Mouse (Mus musculus) embryonic stem cell, embryonic (primary cell): Measurements from ENCODE around the gene Ralgapb.
"Not testable (repeated sequence)": the region's sequence is repeated elsewhere in the genome, so short reads cannot be mapped to it uniquely, and the experiment has no call there.

Source experiments
- CTCF ChIA-PET, 4 experiments: fragments of 300-600 bp in 2 of 4; fragments of 350-600 bp in 2 of 4; sonication (Branson Sonifier 250); formaldehyde crosslinking; loops; one replicate each; lab custom pipeline; 2022; ENCODE audit warnings: inconsistent platforms in 2 of 4; lab: Charles Lee
- POLR2A ChIA-PET, 4 experiments: fragments of 300-600 bp in 2 of 4; fragments of 350-600 bp in 2 of 4; sonication (Branson Sonifier 250); formaldehyde crosslinking; loops; one replicate each; lab custom pipeline; 2022; ENCODE audit warnings: antibody characterized with exemption in 4 of 4, inconsistent platforms in 1 of 4; lab: Charles Lee

Gene Ralgapb

DNA sequence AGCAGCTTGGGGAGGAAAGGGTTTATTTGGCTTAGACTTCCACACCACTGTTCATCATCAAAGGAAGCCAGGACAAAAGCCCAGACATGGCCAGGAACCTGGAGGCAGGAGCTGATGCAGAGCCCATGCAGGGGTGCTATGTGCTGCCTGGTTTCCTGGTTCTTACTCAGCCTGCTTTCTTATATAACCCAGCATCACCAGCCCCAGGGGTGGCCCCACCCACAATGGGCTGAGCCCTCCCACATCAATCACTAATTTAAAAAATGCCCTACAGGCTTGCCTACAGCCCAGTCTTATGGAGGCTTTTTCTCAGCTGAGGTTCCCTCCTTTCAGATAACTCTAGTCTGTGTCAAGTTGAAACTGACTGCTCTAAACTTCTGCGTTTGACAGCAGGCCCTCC, 31.8 kb upstream of the Ralgapb start:
- ChIA-PET POLR2A (interaction anchor here in 2 of 4 experiments (1.2 to 13.1 kb wide), 3 partner anchors 8 to 32 kb away, joined by 3 to 255 read pairs (median 17); partner anchors contain the start of gene Ralgapb (in 1 of the 2)), CTCF (no interaction called here)

GRCm38 (mm10) chr2:158379354-158380078, 30.1 kb upstream of the Ralgapb start:
- ChIA-PET CTCF (interaction anchor here (0.5 to 1.7 kb wide), 12 partner anchors 11 to 348 kb away, joined by 3 to 5 read pairs (median 3); no protein-coding TSS in a partner anchor), POLR2A (interaction anchor here in 3 of 4 experiments (0.7 to 2.3 kb wide), 7 partner anchors 9 to 289 kb away, joined by 3 to 13 read pairs (median 4); partner anchors contain the start of gene Ralgapb (in 1 of the 3))

GRCm38 (mm10) chr2:158386072-158386471, 23.6 kb upstream of the Ralgapb start:
- ChIA-PET CTCF (interaction anchor here (0.6 to 1.6 kb wide), 10 partner anchors 9 to 70 kb away, joined by 3 to 4 read pairs (median 3); partner anchors contain the start of genes Ralgapb (in 2 of the 4) and Snhg11 (in 1 of the 4)), POLR2A (interaction anchor here in 3 of 4 experiments (0.6 to 2.7 kb wide), 11 partner anchors 9 to 36 kb away, joined by 3 to 17 read pairs (median 3); partner anchors contain the start of genes Ralgapb (in 2 of the 3) and Snhg11 (in 2 of the 3))

GRCm38 (mm10) chr2:158389421-158389820, 20.2 kb upstream of the Ralgapb start:
- POLR2A ChIA-PET, result interaction anchor here in 1 of 4 experiments (1.2 kb wide), 1 partner anchor 9 kb away, joined by 4 read pairs; no protein-coding TSS in a partner anchor
- CTCF ChIA-PET, result interaction anchor here in 1 of 4 experiments (1.1 kb wide), 1 partner anchor 264 kb away, joined by 3 read pairs; no protein-coding TSS in a partner anchor

GRCm38 (mm10) chr2:158396369-158396768, 13.3 kb upstream of the Ralgapb start:
- POLR2A ChIA-PET, result interaction anchor here in 2 of 4 experiments (1.1 to 1.9 kb wide), 5 partner anchors 9 to 16 kb away, joined by 3 to 4 read pairs (median 4); partner anchors contain the start of gene Ralgapb (in 2 of the 2)
- CTCF ChIA-PET, result no interaction called here

GRCm38 (mm10) chr2:158397140-158397539, 12.5 kb upstream of the Ralgapb start:
- CTCF ChIA-PET, result not testable (repeated sequence)
- POLR2A ChIA-PET, result interaction anchor here in 3 of 4 experiments (0.9 to 2.0 kb wide), 5 partner anchors 10 to 14 kb away, joined by 3 to 11 read pairs (median 4); partner anchors contain the start of gene Ralgapb (in 2 of the 3)

DNA sequence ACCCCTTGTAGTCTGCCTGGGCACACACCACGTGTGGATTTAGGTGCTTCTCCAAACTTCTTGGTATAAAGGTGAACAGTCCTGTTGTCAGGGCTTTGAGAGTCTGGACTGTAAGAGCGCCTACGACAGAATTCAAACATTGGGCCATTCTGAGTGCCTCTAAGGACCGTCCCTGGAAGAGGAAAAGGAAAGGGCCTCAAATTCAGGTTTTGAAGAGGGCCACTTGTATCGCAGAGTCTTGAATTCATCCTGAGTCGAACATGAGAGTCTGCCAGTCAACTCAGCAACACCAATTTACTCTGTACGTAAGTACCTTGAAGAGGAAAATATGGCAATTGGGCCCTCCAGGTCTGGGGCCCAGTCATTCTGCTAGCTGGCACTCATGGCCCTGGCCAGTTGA, 6.7 kb upstream of the Ralgapb start:
- POLR2A ChIA-PET, result interaction anchor here in 1 of 4 experiments (0.6 kb wide), 1 partner anchor 1422 kb away, joined by 3 read pairs; no protein-coding TSS in a partner anchor
- CTCF ChIA-PET, result no interaction called here

DNA sequence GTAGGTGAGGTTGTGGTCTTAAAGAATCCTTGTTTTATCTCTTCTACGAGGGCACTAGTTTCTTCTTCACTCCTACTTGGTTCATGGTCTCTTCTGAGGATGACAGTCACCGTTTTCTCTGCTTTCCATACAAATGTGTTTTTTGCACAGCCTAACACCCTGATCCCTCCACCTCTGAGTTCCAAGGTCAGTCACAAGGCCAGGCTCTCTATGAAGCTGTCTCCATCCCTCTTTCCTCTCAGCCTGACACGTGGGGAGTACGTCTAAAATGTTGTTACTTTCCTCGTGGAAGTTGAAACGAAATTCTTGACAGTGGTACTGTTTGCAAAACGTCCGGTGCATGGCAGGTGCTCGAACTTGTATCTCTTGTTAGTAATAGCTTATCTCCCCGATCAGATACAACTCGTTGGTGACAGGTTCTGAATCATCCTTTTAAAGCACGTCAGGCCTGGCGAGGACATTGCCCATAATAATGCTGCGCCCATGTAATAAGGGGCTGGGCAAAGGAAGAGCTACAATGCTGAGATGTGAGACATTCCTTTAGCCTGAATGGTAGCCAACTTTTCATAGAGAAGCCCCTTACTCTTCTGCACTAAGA, 552 bp upstream of the Ralgapb start:
- ChIA-PET POLR2A (interaction anchor here in 3 of 4 experiments (0.6 to 1.8 kb wide), 33 partner anchors 9 to 1205 kb away, joined by 3 to 12 read pairs (median 3); partner anchors contain the start of genes Snhg11 (in 2 of the 3), Dhx35 (in 1 of the 3) and Rbl1 (in 1 of the 3)), CTCF (interaction anchor here in 3 of 4 experiments (0.6 to 1.4 kb wide), 10 partner anchors 18 to 337 kb away, joined by 3 to 5 read pairs (median 3); partner anchors contain the start of genes Actr5 (in 1 of the 3) and Snhg11 (in 1 of the 3))

DNA sequence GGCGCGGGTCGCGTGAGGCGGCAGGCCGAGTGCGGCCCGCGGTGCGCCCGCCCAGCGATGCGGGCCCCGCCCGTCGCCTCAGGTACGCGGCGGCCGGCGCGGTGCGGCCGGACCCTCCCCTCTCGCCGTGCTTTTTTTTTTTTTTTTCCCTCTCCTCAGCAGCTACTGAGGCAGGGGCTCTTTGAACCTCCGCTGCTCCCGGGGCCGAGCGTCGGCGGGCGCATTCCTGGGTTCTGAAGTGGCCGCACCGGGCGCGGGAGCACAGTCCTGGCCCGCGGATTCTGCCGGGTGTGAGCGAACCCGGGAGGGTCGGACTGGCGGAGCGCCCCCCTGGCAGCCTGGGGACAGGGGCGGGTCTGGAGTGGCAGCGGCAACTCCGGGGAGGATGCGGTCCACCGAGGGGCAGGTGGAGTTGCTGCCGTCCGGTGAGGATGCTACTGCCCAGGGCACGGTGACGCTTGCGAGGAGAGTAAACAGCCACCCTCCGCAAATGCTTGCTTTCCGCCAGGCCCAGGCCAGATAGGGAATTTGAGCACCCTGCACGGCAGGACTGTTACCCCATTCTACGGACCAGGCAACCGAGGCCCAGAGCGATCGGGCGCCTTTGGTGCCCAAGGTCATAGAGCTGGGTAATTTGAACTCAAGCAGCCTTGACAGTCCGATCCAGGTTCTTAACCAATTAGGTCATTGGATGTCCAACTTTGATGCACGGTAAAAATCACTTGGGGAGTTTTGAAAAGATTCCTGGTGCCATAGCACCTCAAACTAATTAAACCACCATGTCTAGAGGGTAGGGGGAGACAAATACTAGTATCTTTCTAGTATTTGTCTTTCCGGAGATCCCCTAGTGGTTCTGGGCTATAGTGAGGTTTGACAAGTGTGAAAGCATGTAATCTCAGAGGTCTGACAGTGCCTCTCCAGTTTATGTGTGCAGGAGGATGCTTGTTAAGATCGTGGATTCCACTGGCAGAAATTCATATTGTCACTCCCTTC, 670 bp downstream of the Ralgapb start:
- ChIA-PET POLR2A (interaction anchor here (0.5 to 1.8 kb wide), 33 partner anchors 10 to 1206 kb away, joined by 3 to 12 read pairs (median 3); partner anchors contain the start of genes Snhg11 (in 2 of the 4), Dhx35 (in 1 of the 4) and Rbl1 (in 1 of the 4)), CTCF (interaction anchor here in 3 of 4 experiments (0.6 to 1.4 kb wide), 9 partner anchors 10 to 242 kb away, joined by 3 to 5 read pairs (median 3); partner anchors contain the start of genes Actr5 (in 1 of the 3) and Snhg11 (in 1 of the 3))

GRCm38 (mm10) chr2:158413240-158413639, 3.6 kb downstream of the Ralgapb start:
- CTCF ChIA-PET, result no interaction called here
- POLR2A ChIA-PET, result interaction anchor here in 1 of 4 experiments (1.1 kb wide), 1 partner anchor 53 kb away, joined by 3 read pairs; no protein-coding TSS in a partner anchor

DNA sequence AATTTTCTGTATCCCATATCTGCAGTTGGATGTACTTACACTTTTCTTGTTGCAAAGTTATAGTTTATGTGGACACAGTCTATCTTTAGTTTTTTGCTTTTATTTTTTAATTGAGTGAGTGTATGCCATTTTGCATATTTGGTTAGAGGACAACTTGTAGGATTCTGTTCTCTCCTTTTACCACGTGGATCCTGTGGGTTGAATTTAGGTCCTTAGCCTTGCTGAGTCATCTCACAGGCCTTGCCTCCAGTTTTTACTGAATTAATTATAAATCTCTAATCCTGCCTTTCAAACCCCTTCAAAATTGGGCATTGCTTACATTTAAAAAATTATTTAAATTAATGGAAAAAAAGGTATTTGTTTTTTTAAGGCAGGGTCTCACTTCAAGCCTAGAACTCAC, 6.2 kb downstream of the Ralgapb start:
- ChIA-PET POLR2A (interaction anchor here in 1 of 4 experiments (0.7 kb wide), 1 partner anchor 450 kb away, joined by 4 read pairs; no protein-coding TSS in a partner anchor), CTCF (no interaction called here)

DNA sequence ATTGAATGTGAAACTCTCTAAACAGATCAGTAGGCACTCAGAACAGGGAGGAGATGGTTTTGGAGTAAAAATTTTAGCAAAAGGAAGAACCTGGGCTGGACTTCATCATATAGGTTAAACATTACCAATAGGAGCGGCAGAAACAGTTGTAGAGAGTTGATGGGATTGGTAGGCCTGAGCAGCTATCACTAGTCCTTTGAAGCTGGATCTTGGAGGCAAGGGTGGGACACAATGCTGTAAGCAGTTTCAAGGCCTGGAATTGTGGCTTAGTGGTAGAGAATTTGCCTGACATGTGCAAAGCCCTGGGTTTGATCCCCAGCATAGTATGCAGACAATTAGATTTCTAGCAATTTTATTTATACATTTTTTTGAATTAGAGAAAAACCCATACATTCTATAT, 9.0 kb downstream of the Ralgapb start:
- CTCF ChIA-PET, result no interaction called here
- POLR2A ChIA-PET, result no interaction called here

DNA sequence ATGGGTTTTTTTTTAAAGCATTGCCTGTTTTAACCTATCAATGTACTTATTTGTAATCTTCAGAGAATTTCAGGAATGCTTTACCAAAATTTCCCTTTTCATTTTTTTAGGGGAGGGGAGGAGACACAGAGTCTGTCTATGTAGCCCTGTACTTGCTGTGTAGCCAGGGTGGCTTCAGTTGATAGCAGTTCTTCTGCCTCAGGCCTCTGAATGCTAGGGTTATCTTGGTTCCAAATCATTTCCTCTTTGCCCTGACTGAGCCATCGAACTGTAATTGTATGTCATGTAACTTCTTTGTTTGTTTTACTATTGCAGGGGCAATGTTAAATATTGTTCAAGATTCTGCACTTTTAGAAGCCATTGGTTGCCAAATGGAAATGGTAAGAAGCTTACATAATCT, 36.2 kb downstream of the Ralgapb start:
- ChIA-PET POLR2A (no interaction called here), CTCF (interaction anchor here in 2 of 4 experiments (0.9 kb wide), 2 partner anchors 168 to 401 kb away, joined by 3 to 4 read pairs; no protein-coding TSS in a partner anchor)

GRCm38 (mm10) chr2:158449845-158450244, 40.2 kb downstream of the Ralgapb start:
- POLR2A ChIA-PET, result interaction anchor here in 1 of 4 experiments (0.7 to 1.6 kb wide), 2 partner anchors 11 to 16 kb away, joined by 3 read pairs; no protein-coding TSS in a partner anchor
- CTCF ChIA-PET, result interaction anchor here in 2 of 4 experiments (0.5 to 1.0 kb wide), 3 partner anchors 13 to 179 kb away, joined by 3 to 5 read pairs (median 3); no protein-coding TSS in a partner anchor

- CTCF ChIA-PET, result interaction anchor here in 1 of 4 experiments (0.5 kb wide), 1 partner anchor 87 kb away, joined by 3 read pairs; no protein-coding TSS in a partner anchor
- POLR2A ChIA-PET, result no interaction called here
These were observed 46.8 kb downstream of the Ralgapb start for GRCm38 (mm10) chr2:158456451-158456850.

GRCm38 (mm10) chr2:158457610-158458009, 48.0 kb downstream of the Ralgapb start:
- POLR2A ChIA-PET, result no interaction called here
- CTCF ChIA-PET, result no interaction called here

DNA sequence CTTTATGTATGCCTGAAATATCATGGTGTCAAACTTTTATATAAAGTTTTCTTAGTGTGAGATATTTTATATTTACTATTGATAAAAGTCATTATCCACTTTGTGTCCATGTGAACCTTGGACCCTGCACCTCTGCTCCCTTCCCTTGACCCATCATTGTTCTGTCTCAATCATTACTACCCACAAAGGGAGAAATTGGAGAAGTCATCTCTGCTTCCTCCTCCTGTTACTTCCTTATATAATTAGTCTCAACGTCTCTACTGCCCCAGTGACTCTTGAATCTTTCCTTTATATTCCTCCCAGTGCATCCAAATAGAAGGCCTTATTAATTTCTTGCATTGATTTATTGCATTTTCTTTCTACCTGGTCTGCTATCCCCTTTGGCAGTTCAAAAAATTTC, 52.8 kb downstream of the Ralgapb start:
- CTCF ChIA-PET, result no interaction called here

More for the DNA sequence above, 52.8 kb downstream of the Ralgapb start:
- POLR2A ChIA-PET, result interaction anchor here in 2 of 4 experiments (0.6 to 1.2 kb wide), 2 partner anchors 23 kb away, joined by 3 read pairs; no protein-coding TSS in a partner anchor
